Mouse (Mus musculus): Measurements from ENCODE around the gene Irf8. TPM values are rescaled to one million over a fixed set of nuclear protein-coding genes. Genes with fewer than 3 reads are reported as not detected.

Irf8 gene
- polyA plus RNA-seq, 2 experiments, result 4.2 to 8.9 TPM

DNA sequence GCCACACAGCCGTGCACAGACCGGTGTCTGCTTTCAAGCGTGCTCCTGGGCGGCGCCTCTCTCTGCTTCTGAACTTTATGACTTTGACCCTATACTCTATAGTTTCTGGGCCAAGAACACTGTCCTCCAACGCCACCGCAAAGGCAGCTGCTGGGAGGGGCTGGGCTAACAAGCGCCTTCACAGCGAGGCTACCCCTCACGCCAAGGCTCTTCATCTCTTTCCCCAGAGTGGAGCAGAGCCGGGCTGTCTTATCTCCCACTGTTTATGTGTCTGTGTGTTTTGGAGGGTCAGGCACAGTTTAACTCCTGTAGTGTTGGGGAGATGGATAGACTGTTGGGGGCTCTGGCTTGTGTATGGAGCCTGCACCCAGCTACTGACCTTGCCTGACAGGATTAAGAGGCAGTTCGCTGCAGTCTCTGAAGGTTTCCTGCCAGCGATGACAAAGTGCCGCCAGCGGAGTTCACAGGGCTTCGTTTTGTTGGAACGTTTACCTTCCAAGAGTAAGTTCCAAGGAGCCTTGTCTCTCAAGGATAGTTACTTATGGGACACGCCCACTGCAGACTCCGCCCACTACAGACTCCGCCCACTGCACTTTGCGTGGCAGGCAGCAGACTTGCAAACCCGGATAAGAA is 42.2 kb upstream of the Irf8 start:
- peak in 2 of 3 experiments; percentile 39 to 46 for DNase-seq (ENCODE audit: low read depth in 3 of 3, low spot score in 3 of 3)
- no peak overlapping the region for H3K4me2 ChIP-seq (ENCODE audit: low read depth)
- TF ChIP-seq EP300 (IDR thresholded peaks at IDR 0.05; ENCODE audit: low read depth) (no peak), CTCF (IDR thresholded peaks at IDR 0.05; ENCODE audit: low read depth) (no peak)

DNA sequence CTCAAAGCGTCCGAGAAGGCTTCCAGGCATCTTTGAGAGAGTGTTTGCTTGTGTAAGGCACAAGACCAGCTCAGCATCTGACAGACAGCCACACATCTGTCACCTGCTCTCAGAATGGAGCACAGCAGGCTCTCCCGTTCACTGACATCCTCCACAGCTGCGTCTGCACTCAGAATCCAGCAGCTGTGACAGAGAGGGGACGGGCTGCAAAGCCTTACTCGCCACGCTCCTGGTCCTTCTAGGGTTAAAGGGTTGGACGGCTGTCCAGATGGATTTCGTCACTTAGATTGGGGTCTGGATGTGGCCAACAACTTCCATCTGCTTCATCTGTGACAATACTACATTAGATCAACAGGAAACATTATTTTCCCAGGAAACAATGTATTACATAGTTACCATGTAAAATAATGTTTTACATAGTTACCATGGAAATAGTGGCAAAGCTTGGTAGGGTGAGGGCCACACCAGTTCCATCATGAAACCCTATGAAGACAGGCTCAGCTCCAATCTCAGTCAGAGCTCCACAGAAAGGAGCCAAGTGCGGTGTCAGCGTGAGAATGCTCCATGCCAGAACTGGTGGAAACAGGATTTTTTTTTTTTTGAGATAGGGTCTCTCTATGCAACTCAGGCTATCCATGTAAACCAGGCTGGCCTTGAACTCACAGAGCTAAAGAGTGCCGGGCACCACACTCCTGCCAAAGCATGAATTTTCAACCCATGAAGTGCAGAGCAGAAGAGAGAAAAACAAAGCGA is 39.6 kb upstream of the Irf8 start:
- TF ChIP-seq EP300 (IDR thresholded peaks at IDR 0.05; ENCODE audit: low read depth) (no peak), CTCF (IDR thresholded peaks at IDR 0.05; ENCODE audit: low read depth) (no peak)
- Histone ChIP-seq H3K36me3 (replicated peaks; ENCODE audit: control insufficient read depth, insufficient read depth, low read depth) (no peaks in the 10 kb centered on the region), H3K4me1 (replicated peaks; ENCODE audit: control insufficient read depth in 2 of 2, insufficient read depth in 2 of 2, low read length in 1 of 2) (peaks cover 0 to 23% of the 10 kb centered on the region in 2 experiments; a peak in 1 of 4 replicates), H3K9me3 (ENCODE audit: control insufficient read depth, low read length) (no peaks in the 10 kb centered on the region), H3K27me3 (ENCODE audit: control insufficient read depth, insufficient read depth, low read length) (no peaks in the 10 kb centered on the region), H3K27ac (no peak overlapping the region), H3K4me3 (ENCODE audit: insufficient read depth in 1 of 2, low read depth in 2 of 2, low read length in 2 of 2) (no peak overlapping the region), H3K4me2 (ENCODE audit: low read depth) (no peak overlapping the region), H3K9ac (replicated peaks) (no peak overlapping the region)
- no peak for ATAC-seq (ENCODE audit: insufficient read depth)
- 59% methylated on average over 13 of the region's 13 CpGs for WGBS (ENCODE audit: insufficient replicate concordance)
- DNase-seq (ENCODE audit: low read depth in 3 of 3, low spot score in 3 of 3), result no peak

More for the DNA sequence above, 42.2 kb upstream of the Irf8 start:
- Histone ChIP-seq H3K9ac (replicated peaks) (no peak overlapping the region), H3K4me3 (ENCODE audit: insufficient read depth in 1 of 2, low read depth in 2 of 2, low read length in 2 of 2) (no peak overlapping the region), H3K9me3 (ENCODE audit: control insufficient read depth, low read length) (no peaks in the 10 kb centered on the region), H3K36me3 (replicated peaks; ENCODE audit: control insufficient read depth, insufficient read depth, low read depth) (no peaks in the 10 kb centered on the region), H3K27ac (no peak overlapping the region), H3K4me1 (replicated peaks; ENCODE audit: control insufficient read depth in 2 of 2, insufficient read depth in 2 of 2, low read length in 1 of 2) (peaks cover 0 to 18% of the 10 kb centered on the region in 2 experiments; a peak in 1 of 4 replicates), H3K27me3 (ENCODE audit: control insufficient read depth, insufficient read depth, low read length) (no peaks in the 10 kb centered on the region)
- WGBS (ENCODE audit: insufficient replicate concordance), result 45% methylated on average over 22 of the region's 22 CpGs
- ATAC-seq (ENCODE audit: insufficient read depth), result no peak

DNA sequence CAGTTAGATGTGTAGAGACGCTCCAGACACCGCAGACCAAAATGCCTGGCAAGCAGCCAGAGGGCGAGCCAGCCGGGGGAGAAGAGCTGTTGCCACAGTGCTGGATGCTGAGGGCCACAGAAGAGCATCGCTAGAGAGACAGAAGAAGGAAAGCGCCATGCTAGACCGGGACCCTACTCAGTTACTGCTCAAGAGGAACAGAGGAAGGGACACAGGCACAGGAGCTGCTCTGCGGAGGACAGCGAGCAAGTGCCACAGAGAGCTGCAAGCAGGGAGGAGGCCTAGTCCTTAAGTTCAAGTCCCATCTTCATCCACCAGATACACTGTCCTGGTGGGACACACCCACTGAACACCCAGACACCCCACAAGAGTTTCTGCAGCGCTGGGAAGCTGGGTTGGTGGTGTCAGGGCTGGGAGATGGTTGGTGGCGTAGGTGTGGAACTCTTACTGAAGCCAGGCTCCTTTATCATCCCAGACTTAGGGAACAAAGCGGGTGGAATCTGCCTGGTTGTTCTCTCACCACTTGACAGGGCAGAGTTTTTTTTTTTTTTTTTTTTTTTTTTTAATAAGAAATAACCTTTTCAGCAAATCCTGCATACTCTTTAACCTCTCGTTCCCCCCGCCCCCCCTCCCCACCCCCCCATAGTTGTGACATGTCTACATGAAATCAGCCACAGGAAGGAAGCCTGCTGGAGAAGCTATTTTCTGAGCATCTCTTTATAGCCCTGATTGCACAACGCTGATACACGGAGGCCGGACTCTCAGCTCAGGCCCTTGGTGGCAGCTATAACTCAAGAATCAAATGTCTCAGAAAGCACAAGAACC is 38.8 kb upstream of the Irf8 start:
- Histone ChIP-seq H3K27ac (no peak overlapping the region), H3K27me3 (ENCODE audit: control insufficient read depth, insufficient read depth, low read length) (no peaks in the 10 kb centered on the region), H3K4me3 (ENCODE audit: insufficient read depth in 1 of 2, low read depth in 2 of 2, low read length in 2 of 2) (no peak overlapping the region), H3K4me1 (replicated peaks; ENCODE audit: control insufficient read depth in 2 of 2, insufficient read depth in 2 of 2, low read length in 1 of 2) (peaks cover 0 to 23% of the 10 kb centered on the region in 2 experiments; a peak in 1 of 4 replicates), H3K9ac (replicated peaks) (no peak overlapping the region), H3K36me3 (replicated peaks; ENCODE audit: control insufficient read depth, insufficient read depth, low read depth) (no peaks in the 10 kb centered on the region), H3K9me3 (ENCODE audit: control insufficient read depth, low read length) (no peaks in the 10 kb centered on the region), H3K4me2 (ENCODE audit: low read depth) (no peak overlapping the region)
- TF ChIP-seq CTCF (IDR thresholded peaks at IDR 0.05; ENCODE audit: low read depth) (no peak), EP300 (IDR thresholded peaks at IDR 0.05; ENCODE audit: low read depth) (no peak)
- no peak for DNase-seq (ENCODE audit: low read depth in 3 of 3, low spot score in 3 of 3)
- 50% methylated on average over 17 of the region's 17 CpGs for WGBS (ENCODE audit: insufficient replicate concordance)
- no peak for ATAC-seq (ENCODE audit: insufficient read depth)

DNA sequence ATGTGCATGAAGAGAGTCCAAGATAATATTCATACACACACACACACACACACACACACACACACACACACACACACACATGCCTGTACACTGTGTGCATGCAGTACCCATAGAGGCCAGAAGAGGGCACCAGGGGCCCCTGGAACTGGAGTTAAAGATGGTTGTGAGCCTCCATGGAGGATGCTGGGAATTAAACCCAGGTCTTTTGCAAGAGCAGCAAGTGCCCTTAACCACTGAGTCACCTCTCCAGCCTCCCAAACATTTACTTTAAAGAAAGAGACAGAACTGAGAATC is 38.2 kb upstream of the Irf8 start:
- Histone ChIP-seq H3K4me2 (ENCODE audit: low read depth) (no peak overlapping the region), H3K9me3 (ENCODE audit: control insufficient read depth, low read length) (no peaks in the 10 kb centered on the region), H3K4me1 (replicated peaks; ENCODE audit: control insufficient read depth in 2 of 2, insufficient read depth in 2 of 2, low read length in 1 of 2) (peaks cover 0 to 19% of the 10 kb centered on the region in 2 experiments; a peak in 1 of 4 replicates), H3K36me3 (replicated peaks; ENCODE audit: control insufficient read depth, insufficient read depth, low read depth) (no peaks in the 10 kb centered on the region), H3K9ac (replicated peaks) (no peak overlapping the region), H3K27ac (no peak overlapping the region), H3K4me3 (ENCODE audit: insufficient read depth in 1 of 2, low read depth in 2 of 2, low read length in 2 of 2) (no peak overlapping the region), H3K27me3 (ENCODE audit: control insufficient read depth, insufficient read depth, low read length) (no peaks in the 10 kb centered on the region)
- TF ChIP-seq CTCF (IDR thresholded peaks at IDR 0.05; ENCODE audit: low read depth), result peak; percentile 83
- TF ChIP-seq EP300 (IDR thresholded peaks at IDR 0.05; ENCODE audit: low read depth), result no peak
- DNase-seq (ENCODE audit: low read depth in 3 of 3, low spot score in 3 of 3), result no peak
- no peak for ATAC-seq (ENCODE audit: insufficient read depth)

DNA sequence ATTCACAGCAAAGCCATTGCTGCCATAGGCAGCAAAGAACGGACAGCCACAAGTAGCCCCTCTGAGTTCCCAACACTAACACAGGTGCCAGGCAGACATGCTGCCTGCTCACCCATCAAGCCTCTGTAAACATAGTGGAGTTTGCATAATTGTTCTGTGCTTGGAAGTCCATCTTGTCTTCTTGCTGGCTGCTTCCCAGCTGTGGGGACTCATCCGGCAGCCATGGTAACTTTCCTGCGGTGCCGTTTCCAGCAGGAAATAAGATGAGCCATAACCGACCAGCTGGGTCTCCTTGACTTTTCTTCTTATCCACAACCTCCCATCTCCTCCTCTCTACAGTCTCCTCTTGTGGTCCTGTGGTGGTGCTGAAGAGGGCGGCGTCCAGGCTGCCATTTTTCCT is 37.7 kb upstream of the Irf8 start:
- H3K4me3 ChIP-seq (ENCODE audit: insufficient read depth in 1 of 2, low read depth in 2 of 2, low read length in 2 of 2), result no peak overlapping the region
- DNase-seq (ENCODE audit: low read depth in 3 of 3, low spot score in 3 of 3), result no peak
- WGBS (ENCODE audit: insufficient replicate concordance), result 74% methylated on average over 7 of the region's 7 CpGs
- no peaks in the 10 kb centered on the region for H3K36me3 ChIP-seq (replicated peaks; ENCODE audit: control insufficient read depth, insufficient read depth, low read depth)
- no peak overlapping the region for H3K27ac ChIP-seq
- TF ChIP-seq CTCF (IDR thresholded peaks at IDR 0.05; ENCODE audit: low read depth) (no peak), EP300 (IDR thresholded peaks at IDR 0.05; ENCODE audit: low read depth) (no peak)
- H3K4me2 ChIP-seq (ENCODE audit: low read depth), result no peak overlapping the region
- no peaks in the 10 kb centered on the region for H3K27me3 ChIP-seq (ENCODE audit: control insufficient read depth, insufficient read depth, low read length)
- no peak overlapping the region for H3K9ac ChIP-seq (replicated peaks)
- ATAC-seq (ENCODE audit: insufficient read depth), result no peak
- peaks cover 0 to 19% of the 10 kb centered on the region in 2 experiments; a peak in 1 of 4 replicates for H3K4me1 ChIP-seq (replicated peaks; ENCODE audit: control insufficient read depth in 2 of 2, insufficient read depth in 2 of 2, low read length in 1 of 2)
- H3K9me3 ChIP-seq (ENCODE audit: control insufficient read depth, low read length), result no peaks in the 10 kb centered on the region
